Mouse (Mus musculus): ENCODE measurements around the gene Fgf2.

DNA sequence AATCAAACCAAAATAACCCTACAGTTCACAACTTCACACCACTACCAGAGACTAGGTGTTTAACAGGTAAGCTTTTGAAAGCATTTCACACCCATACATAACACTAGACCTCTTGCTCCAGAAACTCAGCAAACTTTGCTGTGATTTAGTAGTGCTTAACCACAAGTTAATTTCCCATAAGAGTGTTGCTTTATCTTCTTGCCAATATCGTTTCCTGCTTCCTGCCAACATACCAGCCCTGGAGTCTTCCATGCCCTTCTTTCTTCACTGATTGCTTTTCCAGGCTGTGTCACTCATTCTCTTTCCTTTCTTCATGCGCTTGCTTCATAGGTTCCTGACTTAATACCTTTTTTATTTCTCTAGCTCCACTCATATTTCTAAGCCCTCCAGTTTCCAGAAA is 19.7 kb upstream of the Fgf2 start:
- no peak for TF ChIP-seq CTCF (IDR thresholded peaks at IDR 0.05; ENCODE audit: extremely low read depth, insufficient read length, insufficient replicate concordance, low read depth, low read length)
- TF ChIP-seq POLR2A (IDR thresholded peaks at IDR 0.05; ENCODE audit: low read depth, low read length): no peak

Data from small intestine, adult 2 months (tissue).